Mouse (Mus musculus) kidney, embryonic 15.5 days (tissue): ENCODE measurements around the gene Endog. TPM values are rescaled to one million over a fixed set of nuclear protein-coding genes. Genes with fewer than 3 reads are reported as not detected.

Experiments
- ATAC-seq: fragments of 200-750 bp; cut with Nextera tagmentation; replicated peaks from 2 replicates; pipeline ENCODE4 v1.8.0; 2017; ENCODE audit warnings: moderate TSS enrichment; ENCODE audit not compliant: low FRiP score
- H3K27ac ChIP-seq: fragments of 300-500 bp; sonication (generic); 2 replicates; pipeline ENCODE4 v1.5.1; 2015; ENCODE audit warnings: mild to moderate bottlenecking, inconsistent platforms
- H3K27me3 ChIP-seq: fragments of 300-500 bp; sonication (generic); 2 replicates; pipeline ENCODE4 v1.6.1; 2015; ENCODE audit warnings: inconsistent platforms
- H3K36me3 ChIP-seq: fragments of 300-500 bp; sonication (generic); 2 replicates; pipeline ENCODE4 v1.6.1; 2015; ENCODE audit warnings: inconsistent platforms
- H3K4me1 ChIP-seq: fragments of 300-500 bp; sonication (generic); 2 replicates; pipeline ENCODE4 v1.6.1; 2015; ENCODE audit warnings: inconsistent platforms
- H3K4me2 ChIP-seq: fragments of 300-500 bp; sonication (generic); 2 replicates; pipeline ENCODE4 v1.6.1; 2015; ENCODE audit warnings: moderate library complexity, mild to moderate bottlenecking, inconsistent platforms
- H3K4me3 ChIP-seq: fragments of 300-500 bp; sonication (generic); replicated peaks from 2 replicates; pipeline ENCODE4 v1.5.1; 2015; ENCODE audit warnings: mild to moderate bottlenecking, inconsistent platforms
- H3K9ac ChIP-seq: fragments of 300-500 bp; sonication (generic); 2 replicates; pipeline ENCODE4 v1.6.1; 2015; ENCODE audit warnings: mild to moderate bottlenecking, inconsistent platforms
- H3K9me3 ChIP-seq: fragments of 300-500 bp; sonication (generic); replicated peaks from 2 replicates; pipeline ENCODE4 v1.6.1; 2016; ENCODE audit warnings: inconsistent platforms
- WGBS: fragments of 180-500 bp; shearing (Covaris S2); methylation state at CpG from one replicate; pipeline ENCODE4 v1.1.7; 2015; ENCODE audit warnings: mixed read lengths; 5-methylcytosine and 5-hydroxymethylcytosine counted together
- polyA plus RNA-seq: library from polyadenylated mRNA; unstranded; fragments of >200 nt; fragmentation: Nextera tagmentation; extraction: Ambion mirVana; gene quantifications from 2 replicates; pipeline ENCODE4 v1.2.1, GENCODE M21; 2015

The Endog gene
- polyA plus RNA-seq, 1 experiment from 2014 or later = 19.8 TPM

DNA sequence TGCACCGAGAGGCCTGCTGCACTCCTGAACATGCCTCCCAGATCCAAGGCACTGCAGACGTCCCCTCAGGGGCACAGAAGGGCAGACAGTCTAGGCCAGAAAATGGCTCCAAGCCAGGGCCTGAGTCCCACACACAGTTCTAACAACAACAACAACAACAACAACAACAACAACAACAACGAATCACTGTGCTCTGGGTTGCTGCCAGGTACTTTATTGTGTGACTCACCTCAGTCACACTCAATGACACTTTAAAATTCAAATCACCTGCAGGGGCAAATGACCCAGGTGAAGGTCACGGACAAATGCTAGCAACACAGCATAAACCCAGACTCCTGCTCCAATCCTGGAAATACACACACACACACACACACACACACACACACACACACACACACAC lies 26.7 kb downstream of the Endog start:
- no peak overlapping the region for H3K9ac ChIP-seq
- no peaks in the 10 kb centered on the region for H3K9me3 ChIP-seq
- H3K27ac ChIP-seq = no peak overlapping the region
- no peak overlapping the region for H3K4me3 ChIP-seq
- H3K27me3 ChIP-seq = no peaks in the 10 kb centered on the region
- ATAC-seq = no peak
- WGBS = 62% methylated on average over 4 of the region's 4 CpGs
- H3K4me2 ChIP-seq = no peak overlapping the region
- H3K36me3 ChIP-seq = no peaks in the 10 kb centered on the region
- H3K4me1 ChIP-seq = peaks cover 3% of the 10 kb centered on the region; the same call in 1 of the 2 replicates

GRCm38 (mm10) chr2:30199984-30200383 lies 28.7 kb downstream of the Endog start:
- 29% methylated on average over 1 of the region's 1 CpGs for WGBS
- ATAC-seq = no peak
- H3K4me3 ChIP-seq = no peak overlapping the region
- H3K27ac ChIP-seq = 0 out of 2 replicates have a peak overlapping the region, but pooled peaks have one; percentile 3
- H3K4me2 ChIP-seq = no peak overlapping the region
- H3K36me3 ChIP-seq = no peaks in the 10 kb centered on the region
- no peaks in the 10 kb centered on the region for H3K27me3 ChIP-seq
- peaks cover 10% of the 10 kb centered on the region for H3K4me1 ChIP-seq
- H3K9me3 ChIP-seq = no peaks in the 10 kb centered on the region
- H3K9ac ChIP-seq = no peak overlapping the region

DNA sequence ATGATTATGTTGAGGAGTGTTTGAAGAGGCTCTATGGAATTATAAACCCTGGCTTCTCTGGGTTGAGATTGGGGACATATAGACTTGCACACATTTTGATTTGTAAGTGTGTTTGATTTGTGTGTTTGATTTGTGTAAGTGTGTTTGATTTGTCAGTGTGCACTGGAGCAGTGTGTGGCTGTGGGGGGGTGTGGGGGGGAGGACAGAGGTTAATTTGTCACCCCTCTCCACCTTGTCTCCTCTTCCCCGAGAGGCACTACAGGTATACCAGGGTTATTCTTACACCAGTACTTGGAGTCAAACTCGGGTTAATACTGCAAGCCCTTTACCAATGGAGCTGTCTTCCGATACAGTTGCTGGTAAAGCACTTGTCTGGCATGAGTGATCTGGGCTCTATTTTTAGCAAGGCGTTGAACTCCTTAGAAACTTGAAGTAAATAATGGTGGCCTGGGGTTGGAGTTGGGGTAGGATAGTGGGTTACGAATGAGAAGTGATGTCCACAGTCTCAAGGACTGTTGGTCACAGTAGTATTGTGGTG lies 29.2 kb downstream of the Endog start:
- Histone ChIP-seq H3K4me2 (no peak overlapping the region), H3K4me1 (peaks cover 10% of the 10 kb centered on the region), H3K27ac (no peak overlapping the region), H3K4me3 (no peak overlapping the region), H3K9ac (no peak overlapping the region), H3K27me3 (no peaks in the 10 kb centered on the region), H3K9me3 (no peaks in the 10 kb centered on the region), H3K36me3 (no peaks in the 10 kb centered on the region)
- ATAC-seq = no peak
- WGBS = 63% methylated on average over 5 of the region's 5 CpGs

DNA sequence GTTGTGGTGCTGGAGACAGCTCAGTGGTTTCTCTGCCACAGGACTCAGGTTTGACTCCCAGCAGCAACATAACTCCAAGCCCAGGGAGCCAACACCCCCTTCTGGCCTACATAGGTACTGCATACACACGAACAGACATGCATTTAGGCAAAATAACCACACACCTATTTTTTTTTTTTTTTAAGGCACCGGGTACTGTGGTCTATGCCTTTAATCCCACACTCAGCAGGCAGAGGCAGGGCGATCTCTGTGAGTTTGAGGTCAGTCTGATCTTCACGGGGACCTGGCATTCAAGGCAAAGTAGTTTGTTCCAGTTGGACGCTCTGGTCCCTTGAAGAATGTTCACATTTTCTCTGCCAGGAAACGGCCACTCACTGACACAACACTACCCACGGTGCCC lies 32.1 kb downstream of the Endog start:
- no peak overlapping the region for H3K4me3 ChIP-seq
- H3K9me3 ChIP-seq = no peaks in the 10 kb centered on the region
- no peak overlapping the region for H3K4me2 ChIP-seq
- no peaks in the 10 kb centered on the region for H3K36me3 ChIP-seq
- no peak for ATAC-seq
- H3K9ac ChIP-seq = no peak overlapping the region
- H3K27me3 ChIP-seq = no peaks in the 10 kb centered on the region
- WGBS = 67% methylated on average over 7 of the region's 7 CpGs
- H3K4me1 ChIP-seq = peaks cover 20% of the 10 kb centered on the region
- no peak overlapping the region for H3K27ac ChIP-seq

GRCm38 (mm10) chr2:30205255-30205628 lies 33.9 kb downstream of the Endog start:
- Histone ChIP-seq H3K4me3 (peak overlapping the region; percentile 87), H3K27ac (peak overlapping the region; percentile 90), H3K9me3 (no peaks in the 10 kb centered on the region), H3K27me3 (no peaks in the 10 kb centered on the region), H3K4me2 (peak overlapping the region; percentile 96), H3K4me1 (peaks cover 20% of the 10 kb centered on the region), H3K9ac (peak overlapping the region; percentile 54), H3K36me3 (no peaks in the 10 kb centered on the region)
- WGBS = 1% methylated on average over 13 of the region's 13 CpGs
- peak; percentile 78 for ATAC-seq

DNA sequence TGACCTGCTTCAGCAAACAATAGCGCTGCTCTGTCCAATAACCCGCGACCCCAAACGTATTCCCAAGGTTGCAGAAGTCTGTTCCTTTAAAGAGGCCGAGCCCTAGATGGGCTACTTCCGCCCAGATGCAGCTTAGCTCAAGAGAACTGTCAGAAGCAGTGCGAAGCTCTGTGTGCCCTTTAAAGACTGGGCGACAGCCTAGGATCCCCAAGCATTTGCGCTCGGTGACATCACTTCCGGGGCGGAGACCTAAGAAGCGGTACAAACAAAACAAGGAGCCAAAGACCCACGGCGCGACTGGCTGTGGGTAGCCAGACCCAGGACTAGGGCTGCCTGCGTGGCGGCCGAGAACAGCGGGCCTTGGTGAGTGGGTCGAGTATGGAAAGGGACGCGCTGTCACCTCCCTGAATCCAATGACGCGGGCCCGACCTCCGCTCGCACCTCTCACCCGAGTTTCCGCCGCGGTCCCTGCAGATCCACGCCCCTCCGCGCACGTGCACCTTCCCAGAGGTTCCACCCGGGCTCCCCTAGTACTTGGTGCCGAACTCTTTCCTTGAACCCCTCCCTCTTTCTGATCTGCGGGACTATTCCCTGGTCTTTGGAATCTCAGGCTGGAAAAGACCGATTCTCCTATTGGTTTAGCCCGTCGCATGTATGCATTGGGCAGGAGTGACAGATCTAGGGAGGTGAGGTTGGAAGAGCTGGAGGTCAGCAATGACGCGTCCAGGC lies 34.5 kb downstream of the Endog start, which contains the start of gene Kyat1:
Gene Kyat1 (minus strand): TSS at position 219 of the 729 bp plus-strand sequence.
- Histone ChIP-seq H3K4me1 (peaks cover 16% of the 10 kb centered on the region), H3K4me2 (peak within 1 kb of the TSS; percentile 96), H3K4me3 (peak within 1 kb of the TSS; percentile 87), H3K9ac (peak within 1 kb of the TSS; percentile 54), H3K27me3 (no peaks in the 10 kb centered on the region), H3K27ac (peak within 1 kb of the TSS; percentile 90), H3K9me3 (no peaks in the 10 kb centered on the region), H3K36me3 (no peaks in the 10 kb centered on the region)
- ATAC-seq = peak; percentile 95
- WGBS = under 1% methylated on average over 44 of the region's 44 CpGs

DNA sequence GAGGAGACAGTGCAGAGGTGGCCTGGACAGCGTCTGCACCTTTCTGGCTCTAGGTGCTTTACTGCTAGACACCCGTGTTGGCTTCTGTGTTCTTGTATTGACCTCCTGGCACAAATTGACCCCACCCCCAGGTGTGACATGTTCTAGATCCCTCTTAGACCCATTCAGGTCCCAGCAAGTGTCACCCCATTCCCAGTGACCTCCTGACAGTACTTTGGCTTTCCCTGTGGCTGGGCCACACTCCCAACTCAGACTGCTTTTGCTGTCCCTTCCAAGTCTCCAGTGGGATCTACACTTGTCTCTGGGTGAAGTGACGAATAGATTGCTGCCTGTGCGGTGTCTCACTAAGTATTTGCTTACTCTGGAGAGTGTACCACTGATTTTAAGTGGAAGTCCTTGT lies 36.1 kb downstream of the Endog start:
- no peak overlapping the region for H3K4me2 ChIP-seq
- H3K36me3 ChIP-seq = no peaks in the 10 kb centered on the region
- H3K4me3 ChIP-seq = no peak overlapping the region
- no peak overlapping the region for H3K9ac ChIP-seq
- no peak overlapping the region for H3K27ac ChIP-seq
- H3K9me3 ChIP-seq = no peaks in the 10 kb centered on the region
- H3K27me3 ChIP-seq = no peaks in the 10 kb centered on the region
- peaks cover 16% of the 10 kb centered on the region for H3K4me1 ChIP-seq
- ATAC-seq = no peak
- 85% methylated on average over 4 of the region's 4 CpGs for whole genome bisulfite sequencing

DNA sequence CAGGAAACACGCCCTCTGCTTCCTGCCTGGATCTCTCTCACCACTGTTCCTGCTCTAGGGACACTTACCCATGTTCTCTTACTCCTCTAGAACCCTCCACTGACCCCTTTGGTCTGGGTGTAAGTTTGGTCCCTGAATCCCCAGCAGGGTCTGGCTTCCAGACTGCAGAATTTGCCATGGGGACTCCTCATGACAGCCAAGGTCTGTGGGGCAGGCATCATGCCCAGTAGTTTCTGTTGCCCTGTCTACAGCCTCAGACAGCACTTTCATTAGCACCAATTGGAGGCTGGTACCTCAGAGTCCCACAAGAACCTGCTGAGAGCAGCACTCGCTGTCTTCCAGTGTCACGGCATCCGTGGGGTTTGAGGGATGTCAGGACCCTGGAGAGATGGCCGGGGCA lies 36.6 kb downstream of the Endog start:
- no peak for ATAC-seq
- Histone ChIP-seq H3K9me3 (no peaks in the 10 kb centered on the region), H3K27me3 (no peaks in the 10 kb centered on the region), H3K4me2 (no peak overlapping the region), H3K4me1 (peaks cover 16% of the 10 kb centered on the region), H3K4me3 (no peak overlapping the region), H3K9ac (no peak overlapping the region), H3K27ac (no peak overlapping the region), H3K36me3 (no peaks in the 10 kb centered on the region)
- 69% methylated on average over 5 of the region's 5 CpGs for WGBS

GRCm38 (mm10) chr2:30211408-30212168 lies 40.3 kb downstream of the Endog start:
- Histone ChIP-seq H3K9me3 (no peaks in the 10 kb centered on the region), H3K27me3 (no peaks in the 10 kb centered on the region), H3K4me2 (no peak overlapping the region), H3K9ac (no peak overlapping the region), H3K36me3 (no peaks in the 10 kb centered on the region), H3K4me3 (no peak overlapping the region), H3K4me1 (peaks cover 3% of the 10 kb centered on the region), H3K27ac (no peak overlapping the region)
- WGBS = 75% methylated on average over 6 of the region's 6 CpGs
- no peak for ATAC-seq

DNA sequence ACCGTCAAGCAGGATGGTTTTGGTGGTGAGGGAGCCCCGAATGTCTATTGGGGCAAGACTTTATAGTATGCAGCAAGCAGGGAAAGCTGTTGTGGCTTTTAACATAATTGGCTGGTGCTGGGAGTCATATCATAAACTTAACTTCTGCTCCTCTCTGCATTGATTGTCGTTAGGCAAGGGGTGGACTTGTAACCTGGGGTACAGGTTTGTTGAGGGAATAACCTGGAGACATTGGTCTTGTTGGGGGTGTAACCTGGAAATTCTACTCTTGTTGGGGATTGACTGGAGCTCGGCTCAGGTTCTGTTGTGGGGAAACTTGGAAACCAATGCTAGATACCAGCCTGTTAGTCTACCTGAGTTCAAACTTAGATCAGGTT lies 40.9 kb downstream of the Endog start:
- no peak for ATAC-seq
- no peaks in the 10 kb centered on the region for H3K9me3 ChIP-seq
- H3K4me3 ChIP-seq = no peak overlapping the region
- no peak overlapping the region for H3K9ac ChIP-seq
- 83% methylated on average over 4 of the region's 4 CpGs for WGBS
- H3K4me1 ChIP-seq = no peaks in the 10 kb centered on the region
- H3K4me2 ChIP-seq = no peak overlapping the region
- no peaks in the 10 kb centered on the region for H3K27me3 ChIP-seq
- no peaks in the 10 kb centered on the region for H3K36me3 ChIP-seq
- no peak overlapping the region for H3K27ac ChIP-seq

- no peak overlapping the region for H3K27ac ChIP-seq
- no peak overlapping the region for H3K4me3 ChIP-seq
- no peaks in the 10 kb centered on the region for H3K4me1 ChIP-seq
- no peaks in the 10 kb centered on the region for H3K36me3 ChIP-seq
- 50% methylated on average over 1 of the region's 1 CpGs for WGBS
- H3K9ac ChIP-seq = no peak overlapping the region
- H3K4me2 ChIP-seq = no peak overlapping the region
- H3K9me3 ChIP-seq = no peaks in the 10 kb centered on the region
- H3K27me3 ChIP-seq = no peaks in the 10 kb centered on the region
- ATAC-seq = no peak
Observed at GRCm38 (mm10) chr2:30212951-30213350, 41.7 kb downstream of the Endog start.

- WGBS = 86% methylated on average over 3 of the region's 3 CpGs
- ATAC-seq = no peak
- no peaks in the 10 kb centered on the region for H3K27me3 ChIP-seq
Observed at GRCm38 (mm10) chr2:30214745-30215144, 43.5 kb downstream of the Endog start.

More at GRCm38 (mm10) chr2:30214745-30215144, 43.5 kb downstream of the Endog start:
- no peak overlapping the region for H3K9ac ChIP-seq
- no peaks in the 10 kb centered on the region for H3K9me3 ChIP-seq
- no peak overlapping the region for H3K27ac ChIP-seq
- no peak overlapping the region for H3K4me3 ChIP-seq
- H3K4me1 ChIP-seq = no peaks in the 10 kb centered on the region
- H3K4me2 ChIP-seq = no peak overlapping the region
- H3K36me3 ChIP-seq = no peaks in the 10 kb centered on the region
